Mouse (Mus musculus): ENCODE measurements around the gene Suz12. TPM values are rescaled to one million over a fixed set of nuclear protein-coding genes. Genes with fewer than 3 reads are reported as not detected.
A peak's percentile ranks its signal among the peaks of the same experiment; 100 is the strongest.
"Not testable (repeated sequence)": the region's sequence is repeated elsewhere in the genome, so short reads cannot be mapped to it uniquely, and the experiment has no call there.

Gene Suz12
- total RNA-seq, 4 experiments from 2014 or later, result 42.8 to 53.9 (median 47.1) TPM

DNA sequence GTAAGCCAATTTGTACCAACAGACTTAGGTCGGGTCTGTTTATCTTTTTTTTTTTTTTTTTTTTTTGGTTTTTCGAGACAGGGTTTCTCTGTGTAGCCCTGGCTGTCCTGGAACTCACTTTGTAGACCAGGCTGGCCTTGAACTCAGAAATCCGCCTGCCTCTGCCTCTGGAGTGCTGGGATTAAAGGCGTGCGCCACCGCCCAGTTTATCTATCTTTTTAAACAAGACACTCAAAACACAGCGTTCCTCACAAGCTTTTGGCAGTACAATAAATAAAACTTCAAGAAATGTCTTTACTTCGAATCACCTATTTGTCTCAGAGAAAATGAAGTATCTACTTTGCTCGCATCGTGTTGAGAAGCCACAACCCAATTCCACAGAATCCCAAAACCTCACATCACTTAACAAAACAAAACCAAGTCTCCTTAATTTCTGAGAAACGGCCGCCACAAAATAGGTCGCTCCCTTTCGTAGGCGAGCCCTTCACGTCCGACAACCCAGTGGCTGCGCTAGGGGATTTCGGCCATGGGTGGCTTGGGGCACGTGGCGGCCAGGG, 793 bp upstream of the Suz12 start:
- DNase-seq, result no peak

DNA sequence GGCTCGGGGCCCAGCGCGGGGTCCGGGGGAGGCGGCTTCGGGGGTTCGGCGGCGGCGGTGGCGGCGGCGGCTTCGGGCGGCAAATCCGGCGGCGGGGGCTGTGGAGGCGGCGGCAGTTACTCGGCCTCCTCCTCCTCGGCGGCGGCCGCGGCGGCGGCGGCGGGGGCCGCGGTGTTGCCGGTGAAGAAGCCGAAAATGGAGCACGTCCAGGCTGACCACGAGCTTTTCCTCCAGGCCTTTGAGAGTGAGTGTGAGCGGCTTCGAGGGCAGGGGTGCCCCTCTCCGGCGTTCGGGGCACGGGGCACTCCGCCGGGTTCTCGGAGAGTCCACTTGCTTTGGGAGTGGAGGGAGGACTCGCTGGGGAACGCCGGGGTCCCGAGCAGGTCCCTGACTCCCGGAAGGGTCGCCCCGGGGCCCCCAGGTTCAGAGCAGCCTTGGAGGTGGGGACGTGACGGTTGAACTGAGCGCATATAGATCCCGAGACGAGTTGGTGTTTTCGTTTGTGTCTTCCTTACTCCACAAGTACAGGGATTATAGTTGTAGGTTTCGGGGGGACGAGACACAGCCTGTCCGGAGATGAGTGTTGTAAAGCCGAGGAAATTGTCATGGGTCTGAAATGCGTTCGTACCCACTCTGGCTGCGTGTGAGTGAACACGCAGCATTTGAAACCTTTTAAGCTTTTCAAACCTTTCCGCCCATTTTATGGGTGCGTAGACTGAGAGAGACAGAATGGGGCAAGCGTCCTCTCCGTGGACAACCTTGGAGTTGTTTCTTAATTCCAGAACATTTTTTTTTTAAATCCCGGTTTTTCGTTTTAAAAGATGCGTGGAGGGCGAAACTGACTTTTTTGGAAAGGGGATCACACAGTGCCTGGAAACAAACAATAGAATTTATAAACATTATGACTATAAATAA, 707 bp downstream of the Suz12 start:
- no peak for DNase-seq

DNA sequence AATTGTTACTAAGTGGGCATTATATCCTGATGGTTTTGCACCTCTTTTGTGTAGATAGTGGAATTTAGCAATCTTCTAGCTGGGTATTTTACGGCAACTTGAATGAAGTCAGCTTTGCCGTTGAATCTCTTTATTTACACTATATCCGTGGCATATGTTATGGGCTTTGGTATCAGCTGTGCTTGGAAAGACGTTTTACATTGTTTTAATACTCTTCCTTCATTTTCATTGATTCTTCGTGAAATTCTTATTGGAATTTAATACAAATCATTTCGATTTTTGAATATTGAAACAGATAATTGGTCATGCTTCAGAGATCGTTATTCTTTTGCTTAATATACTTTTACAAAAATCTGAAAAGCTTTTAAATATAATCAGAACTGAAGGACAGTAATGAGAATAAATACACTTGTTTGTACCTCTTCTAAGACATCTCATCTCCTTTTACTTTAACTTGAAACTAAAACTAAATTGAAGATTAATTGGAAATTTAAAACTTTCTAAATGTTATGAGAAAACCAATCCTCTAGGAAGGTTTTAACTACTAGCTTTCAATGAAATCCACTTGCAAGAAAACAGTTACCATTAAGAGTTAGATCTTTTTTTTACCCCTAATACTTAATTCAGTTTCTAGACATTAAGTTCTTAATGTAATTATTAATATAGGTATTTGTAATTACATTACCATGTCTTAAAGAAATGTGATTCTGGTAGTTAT, 1.5 kb downstream of the Suz12 start:
- no peak for DNase-seq

DNA sequence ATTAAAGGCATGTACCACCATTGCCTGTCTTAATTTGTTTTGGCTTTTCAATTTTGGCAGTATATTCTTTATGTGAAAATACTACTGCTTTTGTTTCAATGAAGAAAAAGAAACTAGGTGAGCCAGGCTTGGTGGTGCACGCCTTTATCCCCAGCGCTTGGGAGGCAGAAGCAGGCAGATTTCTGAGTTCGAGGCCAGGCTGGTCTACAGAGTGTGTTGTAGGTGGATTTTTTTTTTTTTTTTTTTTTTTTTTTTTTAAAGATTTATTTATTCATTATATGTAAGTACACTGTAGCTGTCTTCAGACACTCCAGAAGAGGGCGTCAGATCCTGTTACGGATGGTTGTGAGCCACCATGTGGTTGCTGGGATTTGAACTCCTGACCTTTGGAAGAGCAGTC, 23.6 kb downstream of the Suz12 start:
- DNase-seq, result not testable (repeated sequence)

DNA sequence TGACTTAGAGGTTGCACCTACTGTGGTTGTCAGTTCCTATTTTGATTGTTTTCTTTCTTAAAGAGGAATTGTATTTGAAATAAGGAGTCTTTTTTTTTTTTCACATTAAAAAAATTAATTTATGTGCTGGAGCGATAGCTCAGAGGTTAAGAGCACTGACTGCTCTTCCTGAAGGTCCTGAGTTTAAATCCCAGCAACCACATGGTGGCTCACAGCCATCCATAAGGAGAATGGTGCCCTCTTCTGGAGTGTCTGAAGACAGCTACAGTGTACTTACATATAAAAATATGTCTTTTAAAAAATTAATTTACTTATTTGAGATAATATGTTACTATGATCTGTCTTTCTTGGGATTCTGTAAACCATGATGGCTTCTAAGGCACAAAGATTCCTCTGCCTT, 26.9 kb downstream of the Suz12 start:
- DNase-seq, result no peak

DNA sequence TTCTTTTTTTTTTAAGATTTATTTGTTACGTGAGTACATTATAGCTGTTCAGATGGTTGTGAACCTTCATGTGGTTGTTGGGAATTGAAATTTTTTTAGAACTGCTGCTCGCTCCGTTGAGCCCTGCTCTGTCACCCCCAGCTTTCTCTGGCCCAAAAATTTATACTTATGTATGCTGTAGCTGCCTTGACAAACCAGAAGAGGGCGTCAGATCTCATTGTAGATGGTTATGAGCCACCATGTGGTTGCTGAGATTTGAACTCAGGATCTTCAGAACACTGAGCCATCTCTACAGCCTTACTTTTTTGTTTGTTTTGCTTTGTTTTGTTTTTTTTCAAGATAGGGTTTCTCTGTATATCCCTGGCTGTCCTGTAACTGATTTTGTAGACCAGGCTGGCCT, 28.4 kb downstream of the Suz12 start:
- DNase-seq, result no peak

DNA sequence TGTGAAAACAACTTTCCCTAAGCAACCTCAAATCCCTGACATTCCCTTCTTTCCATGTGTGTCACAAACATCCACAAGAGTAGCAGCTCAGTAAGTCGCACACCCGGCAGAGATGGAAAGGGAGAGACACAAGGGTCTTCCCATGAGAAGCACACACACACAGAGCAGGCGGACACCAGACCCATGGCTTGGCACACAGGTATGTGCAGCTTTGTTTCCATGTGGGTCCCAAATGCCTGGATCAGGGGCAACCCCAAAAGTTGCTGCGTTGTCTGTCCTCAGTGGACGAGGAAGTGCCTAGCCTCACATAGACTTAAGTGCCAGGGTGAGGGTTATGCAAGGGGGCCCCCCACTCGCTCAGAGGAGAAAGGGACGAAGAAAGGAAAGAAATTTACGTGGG, 44.6 kb downstream of the Suz12 start:
- no peak for DNase-seq

DNA sequence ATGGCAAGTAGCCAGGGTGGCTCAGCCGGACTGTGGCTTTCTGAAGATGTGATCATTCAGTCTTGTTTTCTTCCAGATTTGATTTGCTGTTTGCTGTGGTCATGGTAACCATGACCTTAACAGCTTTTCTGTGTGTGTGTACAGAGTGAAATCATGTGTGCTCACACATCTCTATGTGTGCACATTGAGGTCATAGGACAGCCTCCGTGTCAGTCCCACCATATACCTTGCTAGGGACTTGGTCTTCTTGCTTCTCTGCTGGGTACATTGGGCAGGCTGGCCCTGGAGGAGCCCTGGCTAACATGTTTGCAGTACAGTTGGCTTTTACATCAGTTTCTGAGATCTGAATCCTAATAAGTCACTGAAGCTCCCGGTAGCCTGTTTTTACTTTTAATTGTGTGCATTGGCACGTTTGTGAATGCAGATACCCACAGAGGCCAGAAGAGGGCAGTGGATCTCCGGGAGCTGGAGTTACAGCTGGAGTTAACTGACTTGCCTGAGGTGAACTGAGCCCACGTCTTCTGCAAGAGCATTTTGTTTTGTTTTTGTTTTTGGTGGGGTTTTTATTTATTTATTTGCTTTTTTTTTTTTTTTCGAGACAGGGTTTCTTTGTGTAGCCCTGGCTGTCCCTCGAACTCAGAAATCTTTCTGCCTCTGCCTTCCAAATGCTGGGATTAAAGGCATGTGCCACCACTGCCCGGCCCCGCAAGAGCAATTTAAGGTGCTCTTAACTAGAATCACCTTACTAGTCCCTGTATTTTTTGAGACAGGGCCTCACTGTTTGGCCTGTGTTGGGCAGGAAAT, 49.9 kb downstream of the Suz12 start:
- DNase-seq, result peak; percentile 23

DNA sequence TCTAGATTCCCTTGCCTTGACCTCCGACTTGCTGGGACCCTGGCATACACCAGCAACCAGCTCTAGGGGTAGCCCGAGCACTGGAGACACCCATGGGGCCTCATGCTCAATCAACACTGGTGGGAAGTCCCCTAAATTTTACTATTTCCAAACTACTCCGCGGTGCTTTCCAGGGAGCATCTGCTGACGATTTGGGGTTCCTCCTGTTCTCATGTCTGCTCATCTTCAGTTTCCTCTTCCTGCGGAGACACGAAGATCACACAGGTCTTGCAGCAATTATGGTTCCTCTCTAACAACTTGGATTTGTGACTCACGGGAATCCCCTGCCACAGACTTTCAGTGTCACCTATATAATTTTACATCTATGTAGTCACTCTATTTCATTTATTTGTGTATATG, 50.5 kb downstream of the Suz12 start:
- no peak for DNase-seq

DNA sequence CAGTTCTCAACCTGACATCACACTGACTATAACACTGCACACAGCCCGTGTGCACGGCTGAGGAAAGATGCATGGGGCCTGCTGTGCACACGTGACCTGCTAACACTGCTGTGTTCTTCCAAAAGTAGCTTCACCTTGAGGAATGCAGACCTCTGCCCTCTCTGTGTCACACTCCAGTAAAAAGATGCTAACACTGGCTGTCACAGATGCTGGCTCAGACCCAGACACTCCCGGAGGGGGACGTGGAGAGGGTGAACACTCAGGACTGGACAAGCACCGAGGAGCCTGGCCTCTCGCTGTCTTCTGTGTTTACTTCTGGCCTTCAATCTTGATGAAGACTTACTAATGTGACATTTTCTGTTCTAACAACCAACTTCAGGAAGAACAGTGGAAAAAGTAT, 54.0 kb downstream of the Suz12 start:
- DNase-seq, result no peak

DNA sequence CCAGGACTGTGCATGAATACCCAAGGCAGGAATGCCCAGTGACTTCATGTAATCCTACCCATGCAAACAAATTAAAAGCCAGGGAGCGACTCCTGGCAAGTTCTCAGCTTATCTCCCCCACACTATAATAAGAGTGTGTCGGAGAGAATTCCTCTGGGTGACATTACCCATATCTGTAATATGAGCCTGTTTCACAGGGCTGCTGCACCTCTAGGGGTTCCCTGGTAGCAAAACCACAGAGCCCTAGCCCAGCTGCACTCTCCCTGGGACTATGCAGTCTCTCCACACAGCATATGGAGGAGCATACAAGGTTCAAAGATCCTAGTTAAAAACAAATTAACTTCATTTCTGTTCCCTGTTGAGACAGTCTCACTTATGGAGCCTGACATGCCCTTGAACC, 57.2 kb downstream of the Suz12 start:
- DNase-seq, result no peak

DNA sequence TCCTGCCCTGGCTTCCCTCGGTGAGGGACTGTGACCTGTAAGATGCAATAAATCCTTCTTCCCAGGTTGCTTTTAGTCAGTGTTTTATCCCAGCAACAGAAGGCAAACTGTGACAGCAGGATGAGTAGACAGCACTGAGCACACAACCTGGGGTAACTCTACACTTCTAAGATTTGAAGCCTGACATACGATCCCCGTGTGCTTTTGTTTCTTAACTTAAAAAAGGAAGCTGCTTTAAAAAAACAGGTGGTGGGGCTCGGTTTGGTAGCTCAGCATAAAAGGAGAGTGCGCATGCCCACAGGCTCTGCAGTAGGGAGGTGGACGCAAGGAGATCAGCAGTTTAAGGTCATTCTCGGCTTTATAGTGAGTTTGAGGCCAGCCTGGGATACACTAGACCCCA, 59.5 kb downstream of the Suz12 start:
- no peak for DNase-seq

DNA sequence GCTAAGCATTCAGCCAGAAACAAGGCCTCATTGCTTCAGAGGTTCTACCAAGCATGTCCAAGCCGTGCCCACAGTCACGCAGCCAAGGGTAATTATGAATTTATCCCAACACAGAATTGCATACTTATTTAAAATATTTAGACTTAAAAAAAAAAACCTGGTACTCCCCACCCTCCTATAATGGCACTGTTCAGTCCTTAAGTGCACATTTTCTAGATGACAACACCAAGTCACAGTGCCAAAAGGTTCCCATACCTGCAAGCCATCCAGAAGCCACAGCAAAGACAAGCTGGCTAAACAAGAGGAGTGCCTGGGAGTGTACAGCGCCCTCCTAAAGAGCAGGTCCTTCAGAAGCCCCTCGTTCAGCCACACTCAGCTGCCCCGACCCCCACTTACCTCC, 60.3 kb downstream of the Suz12 start:
- no peak for DNase-seq

DNA sequence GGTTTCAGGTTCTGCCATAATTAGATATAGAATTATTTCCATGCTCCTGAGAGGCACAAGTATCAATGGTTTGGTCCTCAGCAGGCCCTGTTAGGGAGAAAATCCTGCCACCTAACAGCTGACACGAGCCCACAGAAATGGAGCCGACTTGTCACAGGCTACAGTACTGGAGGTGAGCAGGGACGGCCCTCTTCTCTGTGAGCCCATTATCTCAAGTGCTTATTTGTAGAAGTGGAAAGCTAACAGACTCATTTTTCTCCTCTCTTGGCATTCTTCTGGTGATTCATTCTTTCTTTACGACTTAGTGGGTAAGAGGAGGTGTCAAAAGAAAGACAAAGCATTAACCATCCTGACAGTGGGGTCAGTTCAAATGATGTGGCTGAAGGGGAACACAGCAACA, 61.8 kb downstream of the Suz12 start:
- DNase-seq, result no peak

DNA sequence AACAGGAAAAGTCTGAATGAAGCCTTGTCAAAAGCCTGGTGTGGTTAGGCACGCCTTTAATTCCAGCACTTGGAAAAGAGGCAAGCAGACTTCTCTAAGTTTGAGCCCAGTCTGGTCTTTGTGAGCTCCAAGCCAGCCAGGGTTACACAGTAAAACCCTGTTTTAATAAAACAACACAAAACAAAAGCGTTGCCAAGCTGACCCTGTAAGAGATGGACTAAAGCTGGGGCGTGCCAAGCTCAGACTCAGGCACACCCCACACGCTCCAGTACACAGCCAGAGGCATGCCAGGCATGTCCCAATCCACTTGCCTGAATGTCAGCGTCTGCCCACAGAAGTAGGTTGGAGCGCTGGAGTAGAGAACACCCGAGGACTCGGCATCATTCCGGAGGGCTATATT, 63.2 kb downstream of the Suz12 start:
- no peak for DNase-seq

DNA sequence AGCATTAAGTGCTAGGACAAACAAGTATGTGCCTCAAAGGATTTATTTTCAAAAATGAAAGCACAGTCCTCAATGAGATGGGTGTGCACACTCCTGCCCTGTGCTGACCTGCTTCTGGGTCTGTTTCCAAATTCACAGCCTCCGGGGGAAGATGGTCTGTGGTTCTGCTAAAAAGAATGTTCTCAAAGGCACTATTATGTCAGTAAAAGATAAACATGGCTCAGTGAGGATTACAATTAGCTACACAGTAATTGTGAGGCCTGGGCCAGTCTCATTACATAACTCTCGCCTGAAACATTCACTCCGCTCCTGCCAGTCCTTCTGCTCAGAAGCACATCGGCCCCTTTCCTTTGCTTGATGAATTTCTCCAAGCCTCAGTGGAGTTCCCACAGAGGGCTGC, 69.3 kb downstream of the Suz12 start:
- no peak for DNase-seq

DNA sequence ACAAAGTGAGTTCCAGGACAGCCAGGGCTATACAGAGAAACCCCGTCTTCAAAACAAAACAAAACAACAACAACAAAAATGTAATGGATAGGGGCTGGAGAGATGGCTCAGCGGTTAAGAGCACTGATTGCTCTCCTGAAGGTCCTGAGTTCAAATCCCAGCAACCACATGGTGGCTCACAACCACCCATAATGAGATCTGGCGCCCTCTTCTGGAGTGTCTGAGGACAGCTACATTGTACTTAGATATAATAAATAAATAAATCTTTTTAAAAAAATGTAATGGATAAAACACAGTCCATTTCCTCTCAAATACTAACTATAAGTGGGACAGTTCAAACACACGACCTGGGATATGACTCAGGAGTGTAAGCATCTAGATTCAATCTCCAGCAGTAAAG, 73.5 kb downstream of the Suz12 start:
- not testable (repeated sequence) for DNase-seq

DNA sequence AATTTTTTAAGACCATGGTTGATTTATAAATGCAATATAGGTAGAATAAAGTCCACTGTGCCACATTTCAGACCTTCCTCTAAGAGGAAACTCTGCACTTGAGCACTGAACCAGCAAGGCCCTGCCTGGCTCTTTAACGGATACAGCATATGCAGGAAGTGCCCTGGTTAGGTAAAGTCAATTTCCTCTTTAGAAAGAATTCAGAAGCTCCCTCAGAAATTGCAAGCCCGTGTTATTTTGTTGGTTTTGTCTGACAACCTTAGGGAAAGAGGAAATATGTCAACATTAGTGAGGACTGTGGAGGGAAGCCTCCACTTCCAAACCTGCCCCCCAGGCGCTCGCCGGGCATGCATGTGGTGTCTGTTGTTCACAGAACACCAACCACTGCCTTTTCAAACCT, 74.7 kb downstream of the Suz12 start:
- DNase-seq, result no peak

DNA sequence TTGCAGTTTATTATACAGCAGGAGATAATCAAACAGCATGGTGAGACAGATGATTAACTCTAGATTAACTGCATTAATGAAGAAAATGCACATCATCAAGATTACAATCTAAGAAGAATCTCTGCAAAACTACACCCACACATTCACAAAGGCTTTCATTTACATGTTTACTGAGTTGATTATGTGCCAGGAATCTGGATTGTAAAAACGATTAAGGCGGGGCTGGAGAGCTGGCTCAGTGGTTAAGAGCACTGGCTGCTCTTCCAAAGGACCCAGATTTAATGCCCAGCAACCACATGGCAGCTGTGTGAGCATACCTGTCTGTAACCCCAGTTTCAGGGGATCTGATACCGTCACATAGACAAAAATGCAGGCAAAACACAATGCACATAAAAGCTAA, 76.9 kb downstream of the Suz12 start:
- no peak for DNase-seq

DNA sequence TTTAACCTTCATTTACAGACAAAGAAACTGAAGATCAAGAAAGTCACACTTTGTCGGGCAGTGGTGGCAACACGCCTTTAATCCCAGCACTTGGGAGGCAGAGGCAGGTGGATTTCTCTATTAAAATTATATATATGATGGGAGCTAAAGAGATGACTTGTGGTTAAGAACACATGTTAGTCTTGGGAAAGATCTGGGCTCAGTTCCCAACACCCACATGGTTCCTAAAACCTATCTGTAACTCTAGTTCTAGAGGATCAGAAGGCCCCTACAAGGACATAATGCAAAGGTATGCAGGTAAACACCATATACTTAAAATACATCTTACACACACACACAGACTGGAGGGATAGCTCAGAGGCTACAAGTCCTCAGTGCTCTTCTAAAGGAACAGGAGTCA, 78.1 kb downstream of the Suz12 start:
- no peak for DNase-seq

DNA sequence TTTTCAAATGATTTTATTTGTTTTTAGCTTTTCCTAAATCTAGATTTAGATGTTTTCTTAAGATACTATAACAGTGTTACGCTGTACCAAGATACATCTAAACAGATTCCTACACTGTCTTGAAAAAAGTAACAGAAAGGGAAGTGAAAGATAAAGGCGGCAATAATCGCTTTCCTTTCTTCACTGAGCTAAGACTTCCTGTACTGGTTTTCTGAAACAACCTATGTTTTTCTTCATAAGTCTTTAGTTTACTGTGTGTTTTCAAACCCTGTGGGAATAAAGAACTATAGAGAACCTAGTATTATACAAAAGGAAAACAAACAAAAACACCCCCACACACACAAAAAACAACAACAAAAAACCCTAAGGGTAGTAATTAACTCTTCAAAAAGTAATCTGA, 79.5 kb downstream of the Suz12 start:
- no peak for DNase-seq

DNA sequence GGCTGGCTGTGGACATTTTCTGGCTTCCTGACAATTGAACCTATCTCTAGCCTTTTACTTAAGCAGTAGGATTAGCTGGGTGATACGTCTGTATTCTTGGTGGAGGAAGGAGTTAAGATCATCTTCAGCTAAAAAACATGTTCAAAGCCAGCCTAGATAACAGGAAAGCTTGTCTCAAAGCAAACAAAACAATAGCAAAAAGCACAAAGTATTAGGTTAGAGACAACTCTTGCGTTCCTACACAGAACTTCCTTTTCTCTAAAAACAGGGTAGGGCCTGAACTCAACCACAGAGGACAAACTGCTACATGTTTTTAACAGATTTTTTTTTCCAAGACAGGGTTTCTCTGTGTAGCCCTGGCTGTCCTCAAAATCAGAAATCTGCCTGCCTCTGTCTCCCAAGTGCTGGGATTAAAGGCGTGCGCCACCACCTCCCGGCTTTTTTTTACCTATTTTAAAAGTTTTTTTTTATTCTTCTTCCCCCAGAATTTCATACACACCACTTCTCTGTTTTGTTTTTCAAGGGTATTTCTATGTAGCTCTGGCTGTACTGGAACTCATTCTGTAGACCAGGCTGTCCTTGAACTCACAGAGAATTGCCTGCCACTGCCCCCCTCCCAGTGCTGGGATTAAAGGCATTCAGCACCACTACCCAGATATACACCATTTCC, 82.8 kb downstream of the Suz12 start:
- no peak for DNase-seq
